Mouse (Mus musculus) myocyte (in vitro differentiated cells): ENCODE data around the gene Spred2.
A peak's percentile ranks its signal among the peaks of the same experiment; 100 is the strongest.
"Not testable (repeated sequence)": the region's sequence is repeated elsewhere in the genome, so short reads cannot be mapped to it uniquely, and the experiment has no call there.

Experiments used
- CEBPB ChIP-seq: IDR thresholded peaks from 2 replicates; pipeline ENCODE4 v1.6.1; 2011; ENCODE audit warnings: mild to moderate bottlenecking, moderate library complexity; ENCODE audit not compliant: poor library complexity, insufficient read depth, severe bottlenecking
- E2F4 ChIP-seq: IDR thresholded peaks from one replicate; pipeline ENCODE4 v1.6.1; 2011; ENCODE audit warnings: mild to moderate bottlenecking, control low read depth, moderate library complexity; ENCODE audit not compliant: insufficient read depth
- MAX ChIP-seq: IDR thresholded peaks from one replicate; pipeline ENCODE4 v1.6.1; 2011; ENCODE audit warnings: low read depth, mild to moderate bottlenecking, control low read depth
- MYOD1 ChIP-seq, 3 experiments: IDR thresholded peaks; one replicate each; pipeline ENCODE4 v1.6.1; 2011; ENCODE audit warnings: control low read depth in 2 of 3, low read depth in 2 of 3, mild to moderate bottlenecking in 2 of 3, moderate library complexity in 1 of 3; ENCODE audit not compliant: insufficient read length in 2 of 3, control insufficient read depth in 1 of 3
- MYOG ChIP-seq, 3 experiments: IDR thresholded peaks; one replicate each; pipeline ENCODE4 v1.6.1; 2011; ENCODE audit warnings: control low read depth in 2 of 3, low read depth in 2 of 3, mild to moderate bottlenecking in 2 of 3; ENCODE audit not compliant: insufficient read length in 2 of 3, control insufficient read depth in 1 of 3, insufficient read depth in 1 of 3
- POLR2A ChIP-seq: IDR thresholded peaks from one replicate; pipeline ENCODE4 v1.6.1; 2011; ENCODE audit warnings: low read depth, mild to moderate bottlenecking, control low read depth, moderate library complexity; ENCODE audit not compliant: insufficient read length
- POLR2AphosphoS2 ChIP-seq: IDR thresholded peaks from one replicate; pipeline ENCODE4 v1.6.1; 2011; ENCODE audit warnings: low read depth, control low read depth; ENCODE audit not compliant: insufficient read length
- TCF12 ChIP-seq: IDR thresholded peaks from one replicate; pipeline ENCODE4 v1.6.1; 2011; ENCODE audit warnings: mild to moderate bottlenecking, control low read depth; ENCODE audit not compliant: poor library complexity, insufficient read depth, severe bottlenecking
- TCF3 ChIP-seq: IDR thresholded peaks from one replicate; pipeline ENCODE4 v1.6.1; 2011; ENCODE audit warnings: low read depth, control low read depth; ENCODE audit not compliant: insufficient read length

DNA sequence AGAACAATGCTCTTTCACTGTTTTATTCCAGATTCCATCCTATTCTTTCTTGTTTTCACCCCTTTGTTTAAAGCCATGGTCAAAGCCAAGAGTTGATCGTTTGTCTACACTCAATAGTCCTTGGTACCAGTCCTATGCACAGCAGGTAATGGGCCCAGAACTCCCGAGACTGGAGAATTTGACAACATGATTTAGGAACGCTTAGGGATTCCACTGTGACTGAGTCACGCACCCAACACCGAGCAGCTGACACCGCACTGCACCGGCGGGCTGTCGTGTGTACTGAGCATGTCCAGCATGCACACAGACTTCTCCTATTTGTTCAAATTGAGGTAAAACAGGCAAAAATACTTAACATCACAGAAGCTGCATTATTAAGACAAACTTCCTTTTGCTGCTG lies 138.6 kb downstream of the Spred2 start:
- TF ChIP-seq E2F4, POLR2A, MAX, CEBPB, TCF3, POLR2AphosphoS2, TCF12: not testable (repeated sequence)
- TF ChIP-seq MYOD1 (IDR thresholded peaks at IDR 0.05; ENCODE audit: control insufficient read depth in 1 of 3, insufficient read length in 2 of 3, low read depth in 2 of 3) (peak in 2 of 3 experiments; percentile 25 to 44), MYOG (IDR thresholded peaks at IDR 0.05; ENCODE audit: control insufficient read depth in 1 of 3, insufficient read depth in 1 of 3, insufficient read length in 2 of 3, low read depth in 2 of 3) (peak in 2 of 3 experiments; percentile 19 to 45)
